Mouse (Mus musculus) embryonic fibroblast, embryonic 13.5 days (primary cell): ENCODE data around the gene Lrrc57. TPM values are rescaled to one million over a fixed set of nuclear protein-coding genes. Genes with fewer than 3 reads are reported as not detected.

ENCODE experiments used
- H3K27ac ChIP-seq: 2 replicates; pipeline ENCODE4 v1.5.1; 2012; ENCODE audit warnings: low read length, control low read depth, inconsistent platforms; ENCODE audit not compliant: insufficient read depth
- H3K4me1 ChIP-seq: 2 replicates; pipeline ENCODE4 v1.6.1; 2011; ENCODE audit warnings: low read length; ENCODE audit not compliant: control insufficient read depth, insufficient read depth
- H3K4me3 ChIP-seq: 2 replicates; pipeline ENCODE4 v1.5.1; 2011; ENCODE audit warnings: mild to moderate bottlenecking, control low read depth, low read length; ENCODE audit not compliant: insufficient read depth
- CTCF ChIP-seq: IDR thresholded peaks from 2 replicates; pipeline ENCODE4 v1.5.1; 2011; ENCODE audit warnings: mild to moderate bottlenecking, control low read depth, low read length, moderate library complexity, borderline replicate concordance; ENCODE audit not compliant: insufficient read depth
- POLR2A ChIP-seq: IDR thresholded peaks from 2 replicates; pipeline ENCODE4 v1.6.1; 2011; ENCODE audit warnings: low read depth, mild to moderate bottlenecking, control low read depth, low read length, moderate library complexity
- polyA plus RNA-seq: library from polyadenylated mRNA; stranded (reverse); fragments of >200 nt; gene quantifications from 2 replicates; pipeline ENCODE4 v1.2.4, GENCODE M21; 2011; ENCODE audit warnings: low read depth; ENCODE audit not compliant: missing spikeins, insufficient read length

Gene Lrrc57
- polyA plus RNA-seq, 1 experiment = 13.0 TPM

DNA sequence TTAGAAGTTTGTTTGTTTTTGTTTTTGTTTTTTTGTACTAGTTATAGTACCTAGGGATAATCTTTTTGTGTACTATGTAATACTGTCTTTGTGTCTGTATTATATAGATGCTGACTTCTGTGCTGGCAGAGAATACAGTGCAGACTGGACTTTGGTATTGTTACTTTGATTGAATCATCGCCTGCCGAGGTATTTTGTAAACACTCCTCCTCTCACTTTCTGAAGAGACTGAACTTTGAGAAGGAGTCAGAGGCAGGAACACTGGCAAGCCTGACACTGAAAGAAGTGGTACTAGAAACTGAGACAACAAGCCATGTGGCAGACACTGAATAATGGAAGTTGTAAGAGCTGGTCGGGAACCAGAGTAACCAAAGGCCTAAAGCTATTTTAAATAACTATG, 52.5 kb downstream of the Lrrc57 start:
- peaks cover 3% of the 10 kb centered on the region; the same call in 1 of the 2 replicates for H3K4me1 ChIP-seq
- H3K27ac ChIP-seq = no peak overlapping the region
- no peak overlapping the region for H3K4me3 ChIP-seq
- TF ChIP-seq POLR2A (no peak), CTCF (no peak)

Other genes with a start within 250 kb of the Lrrc57 start
- 7.3 and 11.1 TPM in 2 replicates for gene Ganc, start 205.6 kb downstream of the Lrrc57 start, polyA plus RNA-seq
- gene Tmem87a, start 205.4 kb downstream of the Lrrc57 start, polyA plus RNA-seq = 28.2 and 36.4 TPM in 2 replicates
- gene Capn3, start 153.5 kb downstream of the Lrrc57 start, polyA plus RNA-seq = not detected in 2 replicates
- 102 and 106 TPM in 2 replicates for gene Zfp106, start 45.7 kb downstream of the Lrrc57 start, polyA plus RNA-seq
- gene Snap23, start 41.8 kb downstream of the Lrrc57 start, polyA plus RNA-seq = 111 and 115 TPM in 2 replicates
- 19.5 and 26.0 TPM in 2 replicates for gene Haus2, start 137 bp downstream of the Lrrc57 start, polyA plus RNA-seq
- 8.6 and 11.5 TPM in 2 replicates for gene Stard9, start 19.6 kb upstream of the Lrrc57 start, polyA plus RNA-seq
- gene Cdan1, start 240.6 kb upstream of the Lrrc57 start, polyA plus RNA-seq = 7.1 and 11.1 TPM in 2 replicates
- gene Ttbk2, start 241.1 kb upstream of the Lrrc57 start, polyA plus RNA-seq = 12.3 and 15.7 TPM in 2 replicates